Mouse (Mus musculus): ENCODE results near the gene Wnt5b. TPM values are rescaled to one million over a fixed set of nuclear protein-coding genes. Genes with fewer than 3 reads are reported as not detected.
"Not testable (repeated sequence)": the region's sequence is repeated elsewhere in the genome, so short reads cannot be mapped to it uniquely, and the experiment has no call there.

Gene Wnt5b
- total RNA-seq, 2 experiments from 2014 or later = not detected

DNA sequence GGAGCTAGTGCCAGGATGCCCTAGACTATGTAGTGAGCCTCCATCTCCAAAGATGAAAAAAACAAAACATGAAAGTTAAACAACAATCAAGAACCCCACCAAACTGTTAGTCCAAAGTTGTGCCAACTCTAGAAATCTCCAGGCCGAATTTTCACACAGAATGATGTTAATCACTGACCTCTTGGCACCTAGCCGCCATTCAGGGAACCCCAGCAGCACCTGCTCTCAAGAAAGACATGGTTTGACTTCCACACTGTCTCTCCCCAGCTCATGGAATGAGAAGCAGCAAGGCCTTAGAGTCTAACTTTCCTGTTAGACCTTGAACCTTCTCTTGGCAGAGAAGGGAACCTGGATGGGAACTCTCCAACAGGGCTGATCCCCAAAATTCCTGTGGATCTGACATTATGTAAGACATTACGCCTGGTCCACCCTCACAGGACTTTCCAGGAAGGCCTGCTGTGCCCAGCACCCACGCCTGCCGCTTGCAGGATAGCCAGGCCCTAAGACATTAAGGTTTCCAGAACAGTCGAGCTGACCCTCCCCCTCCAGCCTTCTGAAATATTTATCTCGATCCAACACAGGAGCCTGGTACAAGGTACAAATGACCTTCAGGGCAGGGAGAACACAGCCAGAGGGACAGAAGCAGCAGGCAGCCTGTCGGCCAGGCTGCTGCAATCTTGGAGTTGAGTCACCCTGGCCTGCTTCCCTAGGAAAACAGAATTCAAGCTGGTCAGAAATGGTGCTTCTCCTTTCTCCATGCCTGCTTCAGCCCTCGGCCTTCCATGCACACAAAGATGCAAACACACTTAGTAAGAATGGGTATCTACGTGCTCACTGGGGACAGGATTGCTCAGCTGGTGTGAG, 77.0 kb downstream of the Wnt5b start:
- no peak for ATAC-seq (replicated peaks; ENCODE audit: low FRiP score, poor library complexity, severe bottlenecking)

DNA sequence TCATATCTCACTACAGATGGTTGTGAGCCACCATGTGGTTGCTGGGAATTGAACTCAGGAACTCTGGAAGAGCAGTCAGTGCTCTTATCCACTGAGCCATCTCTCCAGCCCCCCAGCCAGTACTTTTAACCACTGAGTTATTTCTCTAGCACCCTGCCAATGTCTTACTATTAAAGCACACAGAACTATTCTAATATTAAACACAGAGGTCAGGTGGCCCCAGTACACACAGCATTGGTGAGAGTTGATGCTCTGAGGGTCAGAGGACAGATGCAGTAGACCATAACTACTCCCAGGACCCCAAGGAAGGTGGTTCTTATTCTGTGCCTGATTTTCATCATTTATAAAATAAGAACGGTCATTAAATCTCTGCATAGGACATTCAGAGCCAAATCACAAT, 78.0 kb downstream of the Wnt5b start:
- ATAC-seq (replicated peaks; ENCODE audit: low FRiP score, poor library complexity, severe bottlenecking) = no peak

DNA sequence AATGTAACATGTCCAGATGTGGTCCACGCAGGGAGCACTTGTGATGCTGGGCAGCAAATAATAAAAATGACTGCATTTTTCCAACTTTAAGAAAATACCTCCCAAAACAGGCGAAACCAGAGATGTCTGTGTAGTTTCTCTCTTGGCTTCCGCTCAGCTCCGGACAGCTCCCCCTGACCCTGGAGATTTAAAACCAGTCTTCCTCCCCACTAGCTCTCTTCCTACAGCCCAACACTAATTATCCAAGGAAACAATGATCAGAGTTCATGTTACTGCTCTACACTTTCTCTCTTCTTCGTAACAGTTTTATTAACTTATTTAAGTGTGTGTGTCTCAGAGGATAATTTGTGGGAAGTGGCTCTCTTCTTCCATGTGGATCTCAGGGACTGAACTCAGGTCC, 83.8 kb downstream of the Wnt5b start:
- ATAC-seq (replicated peaks; ENCODE audit: low FRiP score, poor library complexity, severe bottlenecking) = no peak

DNA sequence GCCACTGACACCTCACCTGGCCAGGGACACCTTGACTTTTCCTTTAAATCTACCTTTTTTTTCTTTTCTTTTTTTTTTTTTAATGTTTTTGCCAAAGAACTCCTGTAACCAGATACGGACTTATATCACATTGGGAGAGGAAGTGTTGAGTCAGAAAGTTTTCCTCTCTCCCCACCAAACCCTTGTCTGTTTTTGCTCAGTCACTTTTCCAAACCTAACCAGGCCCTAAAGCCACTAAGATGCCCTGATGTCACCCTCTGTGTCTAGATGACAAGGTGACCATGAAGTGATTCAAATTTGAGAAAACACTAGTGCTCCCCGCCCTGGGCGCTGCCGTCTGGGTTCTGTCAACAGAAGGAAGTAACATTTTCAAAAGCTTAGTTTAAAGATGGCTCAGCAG, 85.1 kb downstream of the Wnt5b start:
- no peak for ATAC-seq (replicated peaks; ENCODE audit: low FRiP score, poor library complexity, severe bottlenecking)

DNA sequence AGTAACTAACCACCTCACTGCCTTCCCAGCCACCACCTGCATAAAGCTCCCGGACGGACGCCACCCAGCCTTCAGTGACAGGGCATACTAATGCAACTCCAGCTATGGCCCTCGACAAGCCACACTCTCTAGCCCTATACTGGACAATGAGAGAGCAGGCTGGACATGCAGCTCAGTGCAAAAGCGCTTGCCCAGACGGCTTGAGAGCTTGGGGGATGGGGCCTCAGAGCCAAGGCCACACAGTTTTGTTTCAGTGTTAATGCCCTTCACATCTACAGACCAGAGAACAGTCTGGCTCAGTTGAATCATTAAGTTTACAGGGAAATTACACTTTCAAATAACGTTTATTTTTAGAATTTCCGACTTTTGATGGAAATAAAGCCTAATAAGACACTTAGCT, 86.0 kb downstream of the Wnt5b start:
- ATAC-seq (replicated peaks; ENCODE audit: low FRiP score, poor library complexity, severe bottlenecking) = no peak

DNA sequence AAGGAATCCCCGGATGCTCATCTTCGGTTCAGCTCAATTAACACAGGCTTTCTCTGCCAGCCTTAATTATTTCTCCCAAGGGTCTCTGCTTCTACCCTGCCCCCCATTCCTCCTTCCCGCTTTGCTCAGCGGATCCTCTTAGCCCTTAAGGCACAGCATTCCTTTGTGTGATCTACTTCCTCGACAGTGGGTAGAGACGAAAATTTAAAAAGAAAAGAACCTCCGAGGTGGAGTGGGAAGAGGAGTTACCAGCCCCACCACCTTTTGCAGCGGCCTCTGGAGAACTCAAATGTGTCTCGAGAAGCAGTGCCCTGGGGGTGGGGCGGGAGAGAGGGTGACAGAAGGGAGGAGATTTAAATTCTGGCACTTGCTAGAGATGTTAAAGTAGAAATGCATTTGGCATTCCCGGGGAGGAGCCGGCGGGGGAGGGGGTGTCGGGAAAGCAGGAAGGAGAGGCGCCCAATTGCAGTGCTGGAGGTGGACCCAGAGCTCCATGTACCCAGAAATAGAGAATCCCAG, 92.1 kb downstream of the Wnt5b start:
- ATAC-seq (replicated peaks; ENCODE audit: low FRiP score, poor library complexity, severe bottlenecking) = no peak

DNA sequence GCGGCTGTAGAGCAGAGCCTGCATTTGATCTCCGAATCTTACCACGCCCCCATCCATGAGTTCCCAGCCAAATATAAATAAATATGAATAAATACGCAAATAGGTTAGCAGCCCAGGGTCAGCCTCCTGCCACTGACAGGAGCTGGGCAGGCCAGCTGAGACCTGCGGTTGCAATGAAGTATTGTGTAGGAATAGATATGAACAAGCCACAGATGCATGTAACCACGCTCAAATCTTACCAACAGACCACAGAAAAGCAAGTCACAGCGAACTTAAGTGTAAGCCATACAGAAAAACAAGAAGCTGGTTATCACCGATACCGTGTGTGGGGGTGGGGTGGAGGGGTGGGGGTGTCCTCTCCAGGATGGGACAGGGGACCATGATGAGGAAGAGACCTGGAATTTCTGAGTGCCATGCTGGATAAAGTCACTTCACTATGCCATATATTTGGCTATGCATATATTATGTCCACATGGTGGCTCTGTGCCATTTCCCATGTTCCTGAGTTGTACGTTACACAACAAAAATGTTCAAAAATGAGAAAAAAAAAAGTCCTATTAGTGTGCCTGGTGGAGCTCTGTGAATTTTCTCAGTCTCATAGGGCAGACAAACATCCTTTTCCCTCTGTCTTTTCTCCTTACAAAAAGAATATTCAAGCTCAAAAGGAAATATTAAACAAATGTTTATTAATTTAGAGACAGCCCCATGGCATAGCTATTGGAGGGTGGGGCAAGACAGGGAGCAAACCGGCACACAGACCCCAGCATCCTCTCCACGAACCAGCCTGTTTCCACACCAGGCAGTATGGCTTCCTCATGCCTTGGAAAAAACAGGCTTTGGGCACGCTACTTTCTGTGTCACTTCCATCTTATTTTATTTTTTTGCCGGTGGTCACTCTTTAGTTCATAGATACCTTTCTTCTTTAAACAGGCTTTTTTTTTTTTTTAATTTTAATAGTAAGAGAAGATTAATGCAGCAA, 92.9 kb downstream of the Wnt5b start:
- no peak for ATAC-seq (replicated peaks; ENCODE audit: low FRiP score, poor library complexity, severe bottlenecking)

DNA sequence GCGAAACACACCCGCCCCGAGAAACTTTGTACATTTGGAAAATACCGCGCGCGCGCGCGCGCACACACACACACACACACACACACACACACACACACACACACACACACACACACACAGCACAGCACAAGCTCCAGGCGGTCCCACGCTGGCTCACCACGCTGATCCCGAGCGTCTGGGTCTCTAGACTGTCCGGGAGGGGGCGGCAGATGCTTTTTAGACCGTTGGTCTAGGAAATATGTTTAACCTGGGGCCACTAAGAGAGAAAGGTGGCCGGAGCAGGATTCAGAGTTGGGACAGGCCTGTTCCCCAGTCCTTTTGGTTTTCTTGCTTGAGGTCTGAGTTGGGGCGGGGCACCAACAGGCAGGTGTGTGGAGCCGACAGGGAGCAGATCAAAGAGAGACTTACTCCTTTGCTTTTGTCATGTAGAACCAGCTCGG, 95.1 kb downstream of the Wnt5b start:
- ATAC-seq (replicated peaks; ENCODE audit: low FRiP score, poor library complexity, severe bottlenecking) = no peak

DNA sequence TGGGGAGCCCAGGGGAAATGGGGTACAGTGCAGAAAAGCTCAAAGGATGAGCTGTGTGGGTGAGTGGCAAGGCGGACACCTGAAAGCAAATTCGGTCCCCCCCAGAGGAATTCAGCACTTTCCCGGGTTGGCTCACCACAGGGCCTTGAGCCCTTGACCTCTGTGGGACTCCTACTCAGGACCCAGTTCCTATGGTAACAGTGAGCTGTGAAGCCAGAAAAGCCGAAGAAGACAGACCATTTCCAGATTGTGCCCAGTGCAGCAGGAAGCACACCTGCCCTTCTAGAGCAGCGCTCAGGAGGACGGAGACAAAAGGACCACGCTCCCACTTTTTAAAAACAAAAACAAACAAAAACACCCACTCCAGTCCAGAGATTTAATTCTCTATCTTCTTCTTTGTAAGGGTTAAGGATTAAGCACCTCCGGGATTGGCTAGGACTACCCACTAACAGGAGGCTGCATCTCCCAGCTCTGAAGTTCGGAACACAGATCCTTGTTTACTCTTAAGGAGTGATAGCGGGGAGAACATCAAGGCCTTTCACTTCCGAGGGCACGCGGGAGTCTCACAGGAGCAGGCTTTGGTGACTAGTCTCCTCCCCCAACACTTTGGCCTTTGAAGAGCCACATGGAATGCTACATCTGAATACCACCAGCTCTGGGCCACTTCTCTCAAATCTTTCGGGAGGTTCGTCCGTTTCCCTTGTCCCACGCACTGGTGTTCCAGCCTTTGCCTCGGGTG, 95.7 kb downstream of the Wnt5b start:
- no peak for ATAC-seq (replicated peaks; ENCODE audit: low FRiP score, poor library complexity, severe bottlenecking)

DNA sequence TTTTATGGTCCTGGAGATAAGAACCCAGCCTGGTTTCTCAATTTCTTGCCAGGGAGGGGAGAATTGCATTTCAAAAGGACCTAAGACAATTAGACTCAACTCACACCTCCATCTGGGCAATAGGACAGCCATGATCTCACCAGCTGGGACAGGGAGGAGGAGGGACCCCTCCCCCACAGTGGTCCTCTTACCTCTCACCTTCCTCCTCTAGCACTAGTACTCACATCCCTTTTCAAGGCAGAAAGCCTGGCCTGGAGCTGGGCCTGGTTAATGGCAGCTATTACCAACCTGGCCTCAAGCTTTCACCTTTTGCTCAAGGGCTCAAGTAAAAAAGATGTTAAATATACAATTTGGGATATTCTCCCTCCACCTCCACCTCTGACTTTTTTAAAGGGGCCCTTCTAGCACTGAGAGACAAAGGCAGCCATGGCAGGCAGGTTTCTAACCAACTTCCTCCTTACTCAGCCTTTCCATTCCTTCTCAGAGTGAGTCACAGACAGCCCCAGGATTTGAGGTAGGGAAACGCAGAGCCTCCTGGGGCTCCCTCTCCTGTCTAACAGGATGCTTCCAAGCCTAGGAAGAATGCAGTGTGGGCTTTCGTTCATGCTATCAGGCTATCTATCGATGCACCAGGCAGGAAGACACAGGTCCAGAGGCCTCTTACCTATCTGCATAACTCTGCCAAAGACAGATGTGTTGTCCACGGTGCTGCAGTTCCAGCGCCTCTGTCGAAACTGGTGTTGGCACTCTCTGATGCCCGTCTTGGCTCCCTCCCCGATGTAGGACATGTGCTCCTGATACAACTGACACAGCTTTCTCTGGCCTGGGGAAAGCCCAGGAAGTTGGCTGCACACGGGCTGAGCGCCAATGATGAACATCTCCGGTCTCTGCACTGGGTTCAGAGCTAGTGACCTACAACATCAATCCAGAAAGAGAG, 98.2 kb downstream of the Wnt5b start:
- no peak for ATAC-seq (replicated peaks; ENCODE audit: low FRiP score, poor library complexity, severe bottlenecking)

DNA sequence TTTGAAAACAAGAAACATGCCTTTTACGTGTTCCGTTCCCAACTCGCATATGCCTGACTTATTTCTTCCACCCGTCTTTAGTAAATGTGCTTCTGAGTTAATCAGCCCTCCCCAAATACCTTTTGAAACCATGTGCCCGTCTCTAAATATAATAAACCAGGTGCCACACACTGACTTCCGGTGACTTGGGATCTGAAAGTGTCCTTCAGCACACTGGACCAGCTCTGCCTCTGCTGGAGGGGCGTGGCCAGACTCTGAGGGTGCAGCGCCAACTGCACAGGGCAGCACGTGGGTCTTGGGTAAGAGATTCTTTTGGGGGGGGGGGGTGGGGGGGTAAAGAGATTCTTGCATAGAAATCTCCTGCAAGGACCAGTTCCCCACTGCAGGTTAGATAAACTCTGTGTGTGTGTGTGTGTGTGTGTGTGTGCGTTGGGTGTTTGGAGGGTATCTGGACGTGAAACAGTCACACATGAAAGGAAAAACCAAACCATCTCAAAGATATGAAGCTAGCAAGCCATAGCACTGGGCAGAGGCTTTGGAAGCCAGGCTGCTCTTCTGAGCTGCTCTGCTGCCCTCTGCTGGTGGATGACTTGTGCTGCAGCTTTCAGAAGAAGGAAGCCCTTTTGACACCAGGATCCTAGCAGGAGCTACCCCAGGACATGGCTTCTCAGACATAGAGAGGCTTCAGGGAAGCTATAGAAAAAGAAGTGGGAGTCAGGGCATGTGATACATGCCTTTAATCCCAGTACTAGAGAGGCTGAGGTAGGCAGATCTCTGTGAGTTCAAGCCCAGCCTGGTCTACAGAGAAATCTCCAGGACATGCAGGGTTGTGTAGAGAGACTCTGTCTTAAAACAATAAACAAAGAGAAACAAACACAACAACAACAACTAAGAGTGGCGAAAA, 100.2 kb downstream of the Wnt5b start:
- ATAC-seq (replicated peaks; ENCODE audit: low FRiP score, poor library complexity, severe bottlenecking) = peak; percentile 83

DNA sequence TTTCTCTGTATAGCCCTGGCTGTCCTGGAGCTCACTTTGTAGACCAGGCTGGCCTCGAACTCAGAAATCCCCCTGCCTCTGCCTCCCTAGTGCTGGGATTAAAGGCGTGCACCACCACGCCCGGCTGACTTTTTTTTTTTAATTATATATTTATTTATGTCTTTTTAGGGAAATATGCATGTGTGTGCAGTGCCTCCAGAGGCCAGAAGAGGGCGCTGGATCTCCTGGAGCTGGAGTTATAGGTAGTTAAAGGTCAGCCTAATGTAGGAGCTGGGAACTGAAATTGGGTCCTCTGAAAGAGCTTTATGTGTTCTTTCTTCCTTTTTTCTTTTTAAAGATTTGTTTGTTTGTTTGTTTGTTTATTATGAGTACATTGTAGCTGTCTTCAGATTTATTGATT, 101.4 kb downstream of the Wnt5b start:
- ATAC-seq (replicated peaks; ENCODE audit: low FRiP score, poor library complexity, severe bottlenecking) = not testable (repeated sequence)

DNA sequence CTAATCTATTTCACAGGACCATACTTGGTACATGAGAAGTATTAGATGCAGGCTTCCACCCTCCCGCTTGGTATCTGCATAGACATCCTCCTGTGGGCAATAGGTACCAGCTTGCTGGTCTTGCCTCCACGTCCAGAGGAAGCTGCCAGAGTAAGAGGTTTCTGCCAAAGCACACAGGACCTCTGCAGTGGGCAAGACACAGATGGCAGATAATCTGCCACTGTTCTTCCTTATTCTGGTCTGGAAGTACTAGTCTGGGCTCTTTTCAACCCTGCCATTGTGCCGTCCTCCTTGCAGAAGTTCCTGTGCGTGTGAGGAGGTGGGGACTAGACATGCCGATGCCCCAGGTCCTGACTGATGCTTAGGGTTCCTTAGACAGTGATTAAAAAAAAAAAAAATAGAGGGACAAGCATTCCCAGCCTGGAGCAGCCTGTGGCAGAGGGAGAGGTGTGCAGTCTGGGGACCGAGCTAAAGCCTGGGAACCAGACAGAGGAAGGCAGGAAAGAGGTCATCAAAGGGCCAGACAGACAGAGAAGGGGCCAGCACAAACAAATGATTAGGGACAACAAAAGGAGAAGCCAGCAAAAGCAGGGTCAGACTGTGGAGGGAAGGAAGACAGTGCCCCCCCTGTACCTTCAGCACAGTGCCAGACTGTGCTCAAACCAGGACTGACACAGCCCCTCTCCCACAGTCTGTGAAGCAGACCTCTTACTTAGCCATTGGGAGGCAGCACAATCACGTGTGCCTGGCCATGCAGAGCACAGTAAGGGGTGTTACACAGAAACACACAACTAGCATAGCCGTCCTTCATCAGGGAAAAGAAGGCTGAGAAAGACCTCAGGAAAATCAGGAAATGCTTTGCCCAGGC, 106.0 kb downstream of the Wnt5b start:
- ATAC-seq (replicated peaks; ENCODE audit: low FRiP score, poor library complexity, severe bottlenecking) = no peak

DNA sequence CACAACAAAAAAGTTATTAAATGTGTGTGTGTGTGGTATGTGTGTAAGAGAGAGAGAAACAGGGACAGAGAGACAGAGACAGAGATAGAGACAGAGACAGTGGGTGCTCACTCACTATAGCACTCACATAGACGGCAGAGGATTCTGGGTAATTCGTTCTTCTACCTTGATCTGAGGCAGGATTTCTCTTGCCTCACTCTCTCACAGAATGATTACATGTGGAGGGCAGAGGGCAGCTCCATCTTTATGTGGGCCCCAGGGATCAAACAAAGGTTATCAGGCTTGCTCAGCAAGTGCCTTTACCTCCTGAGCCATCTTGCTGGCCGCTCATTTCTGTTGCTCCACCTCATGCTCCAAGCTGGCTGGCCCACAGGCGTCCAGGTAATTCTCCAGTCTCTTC, 109.8 kb downstream of the Wnt5b start:
- ATAC-seq (replicated peaks; ENCODE audit: low FRiP score, poor library complexity, severe bottlenecking) = no peak

DNA sequence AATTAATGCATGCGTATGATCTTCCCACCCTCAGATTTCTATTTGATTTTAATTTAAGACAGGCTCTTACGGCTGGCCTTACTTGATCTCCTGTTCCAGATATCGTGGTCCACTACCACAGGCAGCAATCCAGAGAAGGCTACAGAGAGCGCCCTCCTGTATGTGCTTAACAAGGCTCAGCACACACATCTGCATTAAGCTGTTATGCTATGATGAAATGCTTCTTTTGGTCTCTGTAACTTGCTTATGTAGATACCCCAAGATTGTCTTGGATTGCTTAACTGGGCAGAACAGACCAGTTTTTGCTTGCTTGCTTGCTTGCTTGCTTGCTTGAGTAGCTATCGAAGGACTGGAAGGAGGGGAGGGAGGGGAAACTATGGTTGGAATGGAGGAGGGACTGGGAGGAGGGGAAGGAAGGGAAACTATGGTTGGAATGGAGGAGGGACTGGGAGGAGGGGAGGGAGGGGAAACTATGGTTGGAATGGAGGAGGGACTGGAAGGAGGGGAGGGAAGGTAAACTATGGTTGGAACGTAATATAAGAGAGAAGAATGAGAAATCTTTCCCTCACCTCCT, 112.3 kb downstream of the Wnt5b start:
- ATAC-seq (replicated peaks; ENCODE audit: low FRiP score, poor library complexity, severe bottlenecking) = no peak

DNA sequence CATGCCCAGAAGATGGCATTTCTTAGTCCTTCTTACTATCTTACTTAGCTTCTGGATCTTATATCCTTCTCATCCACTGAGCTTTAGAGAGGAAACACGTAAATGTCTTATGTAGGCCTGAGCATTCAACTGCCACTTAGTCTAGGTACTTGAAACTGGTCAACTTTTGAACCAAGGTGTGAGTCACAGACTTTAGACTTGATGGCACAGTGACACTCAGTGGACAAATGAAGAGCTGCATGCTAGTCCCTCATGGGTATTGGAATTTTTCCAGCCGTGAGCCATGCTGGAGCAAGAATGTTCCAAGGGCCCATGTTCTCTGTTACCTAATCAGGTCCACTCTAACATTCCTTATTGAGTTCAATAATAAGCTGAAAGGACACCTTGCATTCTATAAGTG, 113.6 kb downstream of the Wnt5b start:
- ATAC-seq (replicated peaks; ENCODE audit: low FRiP score, poor library complexity, severe bottlenecking) = no peak

DNA sequence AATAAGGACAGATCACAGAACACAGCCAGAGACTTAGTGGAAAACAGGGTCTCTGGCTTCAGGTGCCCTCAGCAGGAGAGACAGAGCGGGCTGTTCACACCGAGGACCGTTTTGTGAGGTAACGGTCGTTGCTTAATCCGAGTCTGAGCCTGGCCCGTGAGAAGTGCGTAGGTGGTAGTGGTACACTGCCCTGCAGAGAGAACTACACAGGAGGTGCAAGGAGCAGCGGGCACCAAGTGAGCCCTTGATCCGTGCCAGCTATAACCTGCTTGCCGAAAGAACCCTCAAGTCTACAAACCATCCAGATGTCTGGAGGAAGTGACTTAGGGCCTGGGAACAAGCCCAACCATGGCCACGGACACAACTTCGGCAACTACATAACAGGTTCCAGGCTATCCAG, 114.8 kb downstream of the Wnt5b start:
- no peak for ATAC-seq (replicated peaks; ENCODE audit: low FRiP score, poor library complexity, severe bottlenecking)
